Comparison of ENCODE assay signal across 8 mouse cellular contexts in genomic region chr4:136454850-136455260, GRCm38 (mm10). TPM values are rescaled to one million over a fixed set of nuclear protein-coding genes. Genes with fewer than 3 reads are reported as not detected.
DNase-seq lines count a peak whose midpoint lies in the region; ATAC-seq and TF ChIP-seq lines count a peak whose summit lies in the region.

No protein-coding gene starts in this region.

- H3K9ac ChIP-seq in intestine, embryonic 14.5 days (ENCODE audit: low read length) = no peak overlapping the region
- H3K9ac ChIP-seq in midbrain, embryonic 11.5 days (ENCODE audit: low read length) = no peak overlapping the region

- 0 out of 2 replicates have a peak, but pooled peaks cover 3% of the 10 kb centered on the region for H3K4me1 ChIP-seq in intestine, embryonic 14.5 days (replicated peaks; ENCODE audit: control insufficient read depth, insufficient read depth, low read length)
- no peaks in the 10 kb centered on the region for H3K4me1 ChIP-seq in midbrain, embryonic 11.5 days (ENCODE audit: control insufficient read depth, insufficient read depth, low read length)
- peaks cover 24% of the 10 kb centered on the region; the same call in 1 of the 2 replicates for H3K4me1 ChIP-seq in small intestine, adult 2 months (ENCODE audit: control insufficient read depth, insufficient read depth, insufficient read length, low read length)

- ATAC-seq in cerebellum, adult (ENCODE audit: insufficient number of reproducible peaks, low FRiP score, low TSS enrichment) = no peak
- ATAC-seq in intestine, embryonic 14.5 days (replicated peaks; ENCODE audit: low FRiP score, low TSS enrichment, low read depth) = no peak
- no peak for ATAC-seq in midbrain, embryonic 11.5 days (ENCODE audit: low FRiP score)

- H3K4me2 ChIP-seq in intestine, embryonic 14.5 days (ENCODE audit: low read length) = peak overlapping the region; percentile 41
- H3K4me2 ChIP-seq in midbrain, embryonic 11.5 days = no peak overlapping the region

- WGBS in intestine, embryonic 14.5 days = 3% methylated on average over 10 of the region's 10 CpGs
- WGBS in midbrain, embryonic 11.5 days = 11% methylated on average over 10 of the region's 10 CpGs
- WGBS in small intestine, adult 2 months = 8% methylated on average over 10 of the region's 10 CpGs

- no peak overlapping the region for H3K27ac ChIP-seq in intestine, embryonic 14.5 days (ENCODE audit: low read depth)
- H3K27ac ChIP-seq in midbrain, embryonic 11.5 days (ENCODE audit: low read depth, low read length) = no peak overlapping the region
- no peak overlapping the region for H3K27ac ChIP-seq in small intestine, adult 2 months (ENCODE audit: insufficient read depth, low read depth, low read length)

- no peaks in the 10 kb centered on the region for H3K27me3 ChIP-seq in intestine, embryonic 14.5 days (replicated peaks; ENCODE audit: control insufficient read depth, insufficient read depth, low read length)
- no peaks in the 10 kb centered on the region for H3K27me3 ChIP-seq in midbrain, embryonic 11.5 days (ENCODE audit: control insufficient read depth, insufficient read depth, low read length)
- H3K27me3 ChIP-seq in small intestine, adult 2 months (ENCODE audit: control insufficient read depth, insufficient read depth, low read length) = no peaks in the 10 kb centered on the region

- no peaks in the 10 kb centered on the region for H3K9me3 ChIP-seq in intestine, embryonic 14.5 days (ENCODE audit: control insufficient read depth, low read length)
- no peaks in the 10 kb centered on the region for H3K9me3 ChIP-seq in midbrain, embryonic 11.5 days (ENCODE audit: control insufficient read depth, low read length)

- no peaks in the 10 kb centered on the region for H3K36me3 ChIP-seq in intestine, embryonic 14.5 days (ENCODE audit: control insufficient read depth, insufficient read depth, low read length)
- no peaks in the 10 kb centered on the region for H3K36me3 ChIP-seq in midbrain, embryonic 11.5 days (ENCODE audit: control insufficient read depth, insufficient read depth, low read length)
- H3K36me3 ChIP-seq in small intestine, adult 2 months (ENCODE audit: control insufficient read depth, insufficient read depth, low read length) = no peaks in the 10 kb centered on the region

- TF ChIP-seq CTCF in small intestine, adult 2 months (IDR thresholded peaks at IDR 0.05; ENCODE audit: extremely low read depth, insufficient read length, insufficient replicate concordance, low read depth, low read length) = peak; percentile 97; the same call in 1 of the 2 replicates

- H3K4me3 ChIP-seq in intestine, embryonic 14.5 days (ENCODE audit: low read depth, low read length) = peak overlapping the region; percentile 8; the same call in 1 of the 2 replicates
- H3K4me3 ChIP-seq in midbrain, embryonic 11.5 days (ENCODE audit: low read depth, low read length) = no peak overlapping the region
- peak overlapping the region; percentile 44 for H3K4me3 ChIP-seq in small intestine, adult 2 months (ENCODE audit: low read depth, low read length)

- peak; percentile 59 for DNase-seq in cerebellum, adult 11 months
- peak; percentile 95 for DNase-seq in embryo, embryonic 10.5 days (ENCODE audit: low spot score)
- DNase-seq in gastrocnemius, postnatal 25 days = peak; percentile 35
- DNase-seq in intestine, embryonic 14.5 days (ENCODE audit: low spot score) = peak; percentile 96
- peak; percentile 70 to 79 for DNase-seq in left cerebral cortex, postnatal 36 days (ENCODE audit: low spot score in 2 of 2)
- DNase-seq in midbrain, embryonic 11.5 days (ENCODE audit: low spot score, missing footprints) = peak; percentile 99

- intact Hi-C loops in left cerebral cortex, postnatal 36 days (cut with DNase I) = loop anchor here (1.0 to 5.0 kb wide), 3 partner anchors 71 to 166 kb away; partner anchors contain the start of gene Kdm1a

- TF ChIP-seq POLR2A in small intestine, adult 2 months (IDR thresholded peaks at IDR 0.05; ENCODE audit: low read depth, low read length) = no peak

RNA-seq across cellular contexts. Expression of gene 6030445D17Rik, which starts 7.2 kb away (rescaled TPM):
- total RNA-seq in gastrocnemius, postnatal 25 days (2021) = under 1 TPM in 1 of 2 experiments, not detected in 1; 0.15 TPM
- 0.23 and 0.43 TPM in 2 replicates for polyA plus RNA-seq in intestine, embryonic 14.5 days (2014; fragmentation: Nextera tagmentation; extraction: Ambion mirVana)
- under 1 TPM; 0.25 to 0.68 TPM for total RNA-seq in left cerebral cortex, postnatal 36 days (2021)
- 0.15 and 0.46 TPM in 2 replicates for polyA plus RNA-seq in midbrain, embryonic 11.5 days (2014; fragmentation: Nextera tagmentation; extraction: Ambion mirVana)
- polyA plus RNA-seq in small intestine, adult 2 months (2012; rRNA removed) = 0.24 and 1.1 TPM in 2 replicates

RNA-seq across cellular contexts. Expression of gene Luzp1, which starts 14.7 kb away (rescaled TPM):
- total RNA-seq in gastrocnemius, postnatal 25 days (2021) = 10 to 100 TPM; 17.0 to 18.2 TPM
- polyA plus RNA-seq in intestine, embryonic 14.5 days (2014; fragmentation: Nextera tagmentation; extraction: Ambion mirVana) = 112 and 122 TPM in 2 replicates
- 10 to 100 TPM; 74.6 to 75.0 TPM for total RNA-seq in left cerebral cortex, postnatal 36 days (2021)
- 94.2 and 99.5 TPM in 2 replicates for polyA plus RNA-seq in midbrain, embryonic 11.5 days (2014; fragmentation: Nextera tagmentation; extraction: Ambion mirVana)
- polyA plus RNA-seq in small intestine, adult 2 months (2012; rRNA removed) = 6.6 and 18.0 TPM in 2 replicates

RNA-seq across cellular contexts. Expression of gene Htr1d, which starts 31.5 kb away (rescaled TPM):
- total RNA-seq in gastrocnemius, postnatal 25 days (2021) = not detected
- polyA plus RNA-seq in intestine, embryonic 14.5 days (2014; fragmentation: Nextera tagmentation; extraction: Ambion mirVana) = 0.12 and 0.16 TPM in 2 replicates
- total RNA-seq in left cerebral cortex, postnatal 36 days (2021) = 1 to 10 TPM; 1.9 to 7.2 TPM
- 0.34 and 0.69 TPM in 2 replicates for polyA plus RNA-seq in midbrain, embryonic 11.5 days (2014; fragmentation: Nextera tagmentation; extraction: Ambion mirVana)
- 0.05 and 0.23 TPM in 2 replicates for polyA plus RNA-seq in small intestine, adult 2 months (2012; rRNA removed)

Comparison
In these comparisons a context has a peak if more than half of its experiments do, and no peak if none do; other contexts are left out.
1. DNase-seq: peak in every context shown above with its lines; median percentile 99 in midbrain, embryonic 11.5 days; 96 in intestine, embryonic 14.5 days; 95 in embryo, embryonic 10.5 days; 74 in left cerebral cortex, postnatal 36 days; 59 in cerebellum, adult 11 months; 35 in gastrocnemius, postnatal 25 days.